Mouse (Mus musculus): ENCODE results near the gene Zfp367. TPM values are rescaled to one million over a fixed set of nuclear protein-coding genes. Genes with fewer than 3 reads are reported as not detected.

Gene Zfp367
- polyA plus RNA-seq (2015; fragmentation: Nextera tagmentation; extraction: Ambion mirVana) = 12.8 and 13.4 TPM in 2 replicates

GRCm38 (mm10) chr13:64153083-64153682 lies at the start of gene Zfp367:
Gene Zfp367, minus strand, starts transcription at chr13:64153202.
- WGBS = under 1% methylated on average over 54 of the region's 56 CpGs
- peak within 1 kb of the TSS; percentile 92 for H3K4me3 ChIP-seq (ENCODE audit: low read length)

GRCm38 (mm10) chr13:64200911-64201310 lies 47.9 kb upstream of the Zfp367 start:
- ATAC-seq = no peak
- no peaks in the 10 kb centered on the region; the same call in 1 of the 2 replicates for H3K36me3 ChIP-seq (ENCODE audit: control insufficient read depth, insufficient read depth, low read length)
- no peaks in the 10 kb centered on the region for H3K9me3 ChIP-seq (ENCODE audit: control insufficient read depth, low read length)
- no peak overlapping the region for H3K9ac ChIP-seq (ENCODE audit: low read depth, low read length)
- no peaks in the 10 kb centered on the region for H3K27me3 ChIP-seq (replicated peaks; ENCODE audit: control insufficient read depth, insufficient read depth, low read length)
- H3K27ac ChIP-seq (ENCODE audit: low read length) = no peak overlapping the region
- no peak overlapping the region for H3K4me3 ChIP-seq (ENCODE audit: low read length)
- no peaks in the 10 kb centered on the region for H3K4me1 ChIP-seq (ENCODE audit: control insufficient read depth, insufficient read depth, low read length)
- no peak overlapping the region for H3K4me2 ChIP-seq (ENCODE audit: low read depth, low read length)
- 89% methylated on average over 4 of the region's 4 CpGs for WGBS

More at GRCm38 (mm10) chr13:64153083-64153682, at the start of gene Zfp367:
- Histone ChIP-seq H3K9me3 (ENCODE audit: control insufficient read depth, low read length) (no peaks in the 10 kb centered on the region), H3K4me2 (ENCODE audit: low read depth, low read length) (peak within 1 kb of the TSS; percentile 91), H3K4me1 (ENCODE audit: control insufficient read depth, insufficient read depth, low read length) (peaks cover 14% of the 10 kb centered on the region), H3K36me3 (ENCODE audit: control insufficient read depth, insufficient read depth, low read length) (no peaks in the 10 kb centered on the region), H3K9ac (ENCODE audit: low read depth, low read length) (peak within 1 kb of the TSS; percentile 85), H3K27ac (ENCODE audit: low read length) (peak within 1 kb of the TSS; percentile 93), H3K27me3 (replicated peaks; ENCODE audit: control insufficient read depth, insufficient read depth, low read length) (no peaks in the 10 kb centered on the region)
- peak; percentile 96 for ATAC-seq

- 90% methylated on average over 4 of the region's 4 CpGs for WGBS
- ATAC-seq = no peak
Observed at GRCm38 (mm10) chr13:64198310-64198709, 45.3 kb upstream of the Zfp367 start.

GRCm38 (mm10) chr13:64197899-64198298 lies 44.9 kb upstream of the Zfp367 start:
- no peak overlapping the region for H3K9ac ChIP-seq (ENCODE audit: low read depth, low read length)
- no peaks in the 10 kb centered on the region; the same call in 1 of the 2 replicates for H3K36me3 ChIP-seq (ENCODE audit: control insufficient read depth, insufficient read depth, low read length)
- ATAC-seq = no peak
- H3K4me3 ChIP-seq (ENCODE audit: low read length) = no peak overlapping the region
- no peaks in the 10 kb centered on the region for H3K9me3 ChIP-seq (ENCODE audit: control insufficient read depth, low read length)
- no peaks in the 10 kb centered on the region for H3K27me3 ChIP-seq (replicated peaks; ENCODE audit: control insufficient read depth, insufficient read depth, low read length)
- no peak overlapping the region for H3K27ac ChIP-seq (ENCODE audit: low read length)
- H3K4me2 ChIP-seq (ENCODE audit: low read depth, low read length) = no peak overlapping the region
- WGBS = 84% methylated on average over 6 of the region's 6 CpGs
- no peaks in the 10 kb centered on the region for H3K4me1 ChIP-seq (ENCODE audit: control insufficient read depth, insufficient read depth, low read length)

More at GRCm38 (mm10) chr13:64198310-64198709, 45.3 kb upstream of the Zfp367 start:
- Histone ChIP-seq H3K9me3 (ENCODE audit: control insufficient read depth, low read length) (no peaks in the 10 kb centered on the region), H3K27me3 (replicated peaks; ENCODE audit: control insufficient read depth, insufficient read depth, low read length) (no peaks in the 10 kb centered on the region), H3K4me1 (ENCODE audit: control insufficient read depth, insufficient read depth, low read length) (no peaks in the 10 kb centered on the region), H3K36me3 (ENCODE audit: control insufficient read depth, insufficient read depth, low read length) (no peaks in the 10 kb centered on the region; the same call in 1 of the 2 replicates), H3K4me3 (ENCODE audit: low read length) (no peak overlapping the region), H3K9ac (ENCODE audit: low read depth, low read length) (no peak overlapping the region), H3K4me2 (ENCODE audit: low read depth, low read length) (no peak overlapping the region), H3K27ac (ENCODE audit: low read length) (no peak overlapping the region)

- Histone ChIP-seq H3K9me3 (ENCODE audit: control insufficient read depth, low read length) (no peaks in the 10 kb centered on the region), H3K4me1 (ENCODE audit: control insufficient read depth, insufficient read depth, low read length) (no peaks in the 10 kb centered on the region), H3K4me3 (ENCODE audit: low read length) (no peak overlapping the region), H3K36me3 (ENCODE audit: control insufficient read depth, insufficient read depth, low read length) (no peaks in the 10 kb centered on the region; the same call in 1 of the 2 replicates), H3K4me2 (ENCODE audit: low read depth, low read length) (no peak overlapping the region), H3K27me3 (replicated peaks; ENCODE audit: control insufficient read depth, insufficient read depth, low read length) (no peaks in the 10 kb centered on the region), H3K27ac (ENCODE audit: low read length) (no peak overlapping the region), H3K9ac (ENCODE audit: low read depth, low read length) (no peak overlapping the region)
- ATAC-seq = no peak
Observed at GRCm38 (mm10) chr13:64187065-64187464, 34.1 kb upstream of the Zfp367 start.

DNA sequence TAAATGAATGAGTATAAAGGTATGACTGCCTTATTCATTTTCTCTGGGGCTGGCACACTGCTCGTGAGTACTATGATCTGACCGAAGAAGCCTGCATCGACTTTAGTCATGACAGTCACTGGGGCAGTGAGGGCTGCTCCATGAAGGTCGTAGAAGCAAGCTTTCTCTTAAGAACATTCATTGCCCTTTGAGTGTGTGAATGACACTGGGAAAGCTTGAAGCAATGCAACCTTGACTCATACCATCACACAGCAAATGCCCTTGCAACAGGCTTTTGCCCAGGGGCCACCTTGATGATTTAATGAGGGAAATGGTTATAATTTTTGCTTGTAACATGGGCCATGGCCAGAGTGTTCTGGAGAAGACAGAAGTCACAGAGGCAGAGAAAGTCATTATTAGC lies 33.5 kb upstream of the Zfp367 start:
- no peak overlapping the region for H3K27ac ChIP-seq (ENCODE audit: low read length)
- H3K4me3 ChIP-seq (ENCODE audit: low read length) = no peak overlapping the region
- ATAC-seq = no peak
- no peaks in the 10 kb centered on the region; the same call in 1 of the 2 replicates for H3K36me3 ChIP-seq (ENCODE audit: control insufficient read depth, insufficient read depth, low read length)
- no peak overlapping the region for H3K9ac ChIP-seq (ENCODE audit: low read depth, low read length)
- no peaks in the 10 kb centered on the region for H3K9me3 ChIP-seq (ENCODE audit: control insufficient read depth, low read length)
- no peak overlapping the region for H3K4me2 ChIP-seq (ENCODE audit: low read depth, low read length)
- 92% methylated on average over 4 of the region's 4 CpGs for WGBS
- H3K4me1 ChIP-seq (ENCODE audit: control insufficient read depth, insufficient read depth, low read length) = no peaks in the 10 kb centered on the region
- no peaks in the 10 kb centered on the region for H3K27me3 ChIP-seq (replicated peaks; ENCODE audit: control insufficient read depth, insufficient read depth, low read length)

- Histone ChIP-seq H3K4me2 (ENCODE audit: low read depth, low read length) (no peak overlapping the region), H3K36me3 (ENCODE audit: control insufficient read depth, insufficient read depth, low read length) (no peaks in the 10 kb centered on the region; the same call in 1 of the 2 replicates), H3K9ac (ENCODE audit: low read depth, low read length) (no peak overlapping the region), H3K9me3 (ENCODE audit: control insufficient read depth, low read length) (no peaks in the 10 kb centered on the region), H3K27ac (ENCODE audit: low read length) (no peak overlapping the region), H3K4me1 (ENCODE audit: control insufficient read depth, insufficient read depth, low read length) (no peaks in the 10 kb centered on the region), H3K4me3 (ENCODE audit: low read length) (no peak overlapping the region), H3K27me3 (replicated peaks; ENCODE audit: control insufficient read depth, insufficient read depth, low read length) (no peaks in the 10 kb centered on the region)
- no peak for ATAC-seq
- 90% methylated on average over 9 of the region's 9 CpGs for WGBS
Observed at GRCm38 (mm10) chr13:64185586-64185985, 32.6 kb upstream of the Zfp367 start.

DNA sequence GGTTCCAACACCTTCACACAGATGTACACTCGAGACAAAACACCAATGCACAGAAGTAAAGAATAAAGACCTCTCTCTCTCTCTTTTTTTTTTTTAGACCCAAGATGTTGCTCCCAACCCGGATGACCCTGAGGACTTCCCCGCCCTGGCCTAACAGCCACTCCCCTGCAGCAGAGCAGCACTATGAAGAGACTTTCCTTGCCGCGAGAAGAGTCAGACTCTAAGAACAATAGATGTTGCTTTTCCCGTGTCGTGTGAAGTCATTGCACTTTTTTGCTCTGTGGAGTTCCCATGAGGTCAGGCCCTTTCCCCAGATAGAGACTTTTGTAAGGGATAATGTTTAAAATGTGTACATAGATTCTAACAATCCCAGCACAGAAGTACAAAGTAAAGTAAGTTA lies 32.2 kb upstream of the Zfp367 start:
- H3K4me1 ChIP-seq (ENCODE audit: control insufficient read depth, insufficient read depth, low read length) = no peaks in the 10 kb centered on the region
- no peak overlapping the region for H3K4me2 ChIP-seq (ENCODE audit: low read depth, low read length)
- no peak overlapping the region for H3K4me3 ChIP-seq (ENCODE audit: low read length)
- WGBS = 72% methylated on average over 7 of the region's 7 CpGs
- H3K9ac ChIP-seq (ENCODE audit: low read depth, low read length) = no peak overlapping the region
- H3K27me3 ChIP-seq (replicated peaks; ENCODE audit: control insufficient read depth, insufficient read depth, low read length) = no peaks in the 10 kb centered on the region
- no peak overlapping the region for H3K27ac ChIP-seq (ENCODE audit: low read length)
- H3K36me3 ChIP-seq (ENCODE audit: control insufficient read depth, insufficient read depth, low read length) = no peaks in the 10 kb centered on the region; the same call in 1 of the 2 replicates
- ATAC-seq = no peak
- no peaks in the 10 kb centered on the region for H3K9me3 ChIP-seq (ENCODE audit: control insufficient read depth, low read length)

- no peaks in the 10 kb centered on the region for H3K4me1 ChIP-seq (ENCODE audit: control insufficient read depth, insufficient read depth, low read length)
- H3K27me3 ChIP-seq (replicated peaks; ENCODE audit: control insufficient read depth, insufficient read depth, low read length) = no peaks in the 10 kb centered on the region
- 85% methylated on average over 10 of the region's 10 CpGs for WGBS
- H3K4me2 ChIP-seq (ENCODE audit: low read depth, low read length) = no peak overlapping the region
- no peak overlapping the region for H3K4me3 ChIP-seq (ENCODE audit: low read length)
- no peak overlapping the region for H3K9ac ChIP-seq (ENCODE audit: low read depth, low read length)
- H3K36me3 ChIP-seq (ENCODE audit: control insufficient read depth, insufficient read depth, low read length) = no peaks in the 10 kb centered on the region; the same call in 1 of the 2 replicates
- ATAC-seq = no peak
- no peaks in the 10 kb centered on the region for H3K9me3 ChIP-seq (ENCODE audit: control insufficient read depth, low read length)
- H3K27ac ChIP-seq (ENCODE audit: low read length) = no peak overlapping the region
Observed at GRCm38 (mm10) chr13:64184361-64184760, 31.4 kb upstream of the Zfp367 start.

DNA sequence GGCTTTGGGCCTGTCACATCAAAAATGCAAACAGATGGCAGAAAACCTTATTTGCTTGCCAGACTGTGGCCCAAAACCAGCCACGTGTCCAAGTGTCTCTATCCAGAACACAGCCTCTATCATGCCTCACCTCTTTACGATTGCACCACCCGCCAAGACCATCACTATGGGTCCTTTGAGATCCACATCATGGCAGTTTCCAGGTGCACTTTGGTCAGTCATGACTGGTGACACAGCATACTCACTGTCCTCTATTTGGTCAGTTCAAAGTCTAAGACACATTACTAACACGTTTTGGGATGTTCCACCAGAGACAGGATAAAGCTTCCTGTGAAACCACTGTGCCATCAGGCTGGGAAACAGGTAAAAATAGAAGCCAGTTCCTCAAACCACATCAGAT lies 30.6 kb upstream of the Zfp367 start:
- no peak for ATAC-seq

More for the DNA sequence above, 30.6 kb upstream of the Zfp367 start:
- Histone ChIP-seq H3K36me3 (ENCODE audit: control insufficient read depth, insufficient read depth, low read length) (no peaks in the 10 kb centered on the region; the same call in 1 of the 2 replicates), H3K4me2 (ENCODE audit: low read depth, low read length) (no peak overlapping the region), H3K9me3 (ENCODE audit: control insufficient read depth, low read length) (no peaks in the 10 kb centered on the region), H3K27me3 (replicated peaks; ENCODE audit: control insufficient read depth, insufficient read depth, low read length) (no peaks in the 10 kb centered on the region), H3K4me3 (ENCODE audit: low read length) (no peak overlapping the region), H3K27ac (ENCODE audit: low read length) (no peak overlapping the region), H3K4me1 (ENCODE audit: control insufficient read depth, insufficient read depth, low read length) (no peaks in the 10 kb centered on the region), H3K9ac (ENCODE audit: low read depth, low read length) (no peak overlapping the region)
- 74% methylated on average over 4 of the region's 4 CpGs for WGBS

Measured in intestine, embryonic 16.5 days (tissue).